Mouse (Mus musculus): ENCODE results near the gene Nosip. TPM values are rescaled to one million over a fixed set of nuclear protein-coding genes. Genes with fewer than 3 reads are reported as not detected.

Gene Nosip
- polyA plus RNA-seq, 1 experiment, result 160 TPM

DNA sequence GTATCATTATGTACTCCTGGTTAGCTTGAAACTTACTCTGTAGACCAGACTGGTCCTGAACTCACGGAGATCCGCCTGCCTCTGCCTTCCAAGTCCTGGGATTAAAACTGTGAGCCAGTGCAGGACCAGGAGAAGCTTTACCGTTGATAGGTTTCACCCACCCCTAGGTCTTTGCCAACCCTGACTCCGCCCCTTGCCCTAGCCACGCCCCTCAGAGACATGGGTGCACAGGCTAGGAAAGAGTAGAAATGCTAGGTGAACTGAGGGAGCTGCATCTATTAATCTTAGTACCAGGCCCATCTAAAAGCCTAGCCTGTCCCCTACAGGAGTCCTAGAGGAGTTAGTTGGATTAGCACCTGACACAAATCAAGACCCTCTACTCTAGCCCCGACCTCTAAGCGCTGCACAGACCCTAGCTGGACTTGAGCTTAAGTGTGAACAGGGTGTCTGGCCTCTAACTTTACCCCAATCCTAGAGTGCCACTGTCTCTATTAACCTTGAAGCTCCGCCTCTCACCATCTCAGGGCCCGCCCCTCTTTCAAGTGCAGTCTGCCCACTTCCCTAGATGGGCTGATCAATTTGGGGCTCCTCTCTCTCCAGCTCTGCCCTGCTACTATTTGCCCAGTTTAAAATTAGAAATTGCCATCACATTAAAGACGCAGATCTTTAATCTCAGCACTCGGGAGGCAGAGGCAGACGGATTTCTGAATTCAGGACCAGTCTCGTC lies 28.2 kb downstream of the Nosip start:
- no peak for TF ChIP-seq GATA1 (IDR thresholded peaks at IDR 0.05; ENCODE audit: low read length)

DNA sequence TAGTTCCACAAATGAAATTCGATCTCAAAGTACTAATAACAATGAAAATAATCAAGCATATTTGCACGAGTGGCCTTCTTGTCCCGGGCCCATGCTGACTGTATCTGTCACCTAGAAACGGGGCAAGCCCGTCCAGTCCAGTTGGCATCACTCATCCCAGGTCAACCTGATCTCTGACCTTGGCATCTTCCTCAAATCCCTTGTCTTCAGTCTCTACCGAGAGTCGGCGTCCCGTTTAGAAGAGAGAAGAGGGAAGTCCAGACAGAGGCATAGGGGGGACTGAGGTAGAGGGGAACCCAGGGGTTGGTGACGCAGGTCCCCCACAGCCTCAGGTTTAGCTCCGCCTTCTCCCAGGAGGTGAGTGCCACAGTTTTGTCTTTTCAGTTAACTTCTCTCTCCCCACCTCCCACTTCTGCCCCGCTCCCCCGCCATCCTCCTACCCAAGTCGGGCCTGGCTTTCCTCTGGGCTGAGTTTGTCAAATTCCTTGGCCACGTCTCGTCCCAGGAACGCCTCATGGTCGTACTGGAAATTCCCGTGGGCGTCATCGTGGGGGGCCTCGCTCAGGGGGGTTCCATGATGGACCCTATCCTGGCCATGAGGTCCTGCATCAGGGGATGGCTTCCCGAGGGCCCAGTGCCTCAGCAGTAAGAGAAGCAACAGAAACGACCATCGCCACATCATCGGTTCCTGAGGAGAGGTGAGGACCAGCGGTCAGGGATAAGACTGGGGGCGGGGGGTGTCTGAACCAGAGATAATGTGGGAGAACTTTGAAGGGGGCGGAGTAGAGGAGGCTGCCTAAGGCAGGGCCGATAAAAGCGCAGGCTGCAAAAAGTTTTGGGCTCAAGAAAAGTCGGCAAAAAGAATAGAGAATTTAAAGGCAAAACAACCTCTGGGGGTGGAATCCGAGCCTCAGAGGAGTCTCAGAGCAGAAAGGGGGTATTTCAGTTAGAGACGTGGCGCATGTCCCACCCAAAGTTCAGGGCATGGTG lies 29.1 kb downstream of the Nosip start:
- TF ChIP-seq GATA1 (IDR thresholded peaks at IDR 0.05; ENCODE audit: low read length), result no peak

DNA sequence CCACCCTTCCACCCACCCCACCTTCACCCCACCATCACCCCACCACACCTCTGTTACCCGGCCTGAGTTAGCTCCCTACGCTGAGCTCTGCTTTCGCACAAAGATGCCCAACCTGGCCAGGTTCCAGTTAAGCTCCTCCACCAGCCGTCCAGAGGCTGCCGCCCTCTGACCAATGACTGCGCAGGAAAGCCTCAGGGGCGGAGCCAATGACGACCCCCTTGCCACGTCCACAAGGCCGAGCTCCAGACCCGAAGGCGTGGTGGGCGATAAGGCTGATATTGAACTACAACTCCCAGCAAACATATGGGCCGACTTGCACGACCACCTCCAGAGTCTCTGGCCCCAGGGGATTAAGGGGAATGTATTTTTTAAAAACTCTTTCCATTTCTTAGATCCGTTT lies 29.8 kb downstream of the Nosip start, which contains the start of gene Rcn3:
TSS of gene Rcn3 (minus strand) at position 174 of the 400 bp plus-strand sequence.
- TF ChIP-seq GATA1 (IDR thresholded peaks at IDR 0.05; ENCODE audit: low read length), result no peak

DNA sequence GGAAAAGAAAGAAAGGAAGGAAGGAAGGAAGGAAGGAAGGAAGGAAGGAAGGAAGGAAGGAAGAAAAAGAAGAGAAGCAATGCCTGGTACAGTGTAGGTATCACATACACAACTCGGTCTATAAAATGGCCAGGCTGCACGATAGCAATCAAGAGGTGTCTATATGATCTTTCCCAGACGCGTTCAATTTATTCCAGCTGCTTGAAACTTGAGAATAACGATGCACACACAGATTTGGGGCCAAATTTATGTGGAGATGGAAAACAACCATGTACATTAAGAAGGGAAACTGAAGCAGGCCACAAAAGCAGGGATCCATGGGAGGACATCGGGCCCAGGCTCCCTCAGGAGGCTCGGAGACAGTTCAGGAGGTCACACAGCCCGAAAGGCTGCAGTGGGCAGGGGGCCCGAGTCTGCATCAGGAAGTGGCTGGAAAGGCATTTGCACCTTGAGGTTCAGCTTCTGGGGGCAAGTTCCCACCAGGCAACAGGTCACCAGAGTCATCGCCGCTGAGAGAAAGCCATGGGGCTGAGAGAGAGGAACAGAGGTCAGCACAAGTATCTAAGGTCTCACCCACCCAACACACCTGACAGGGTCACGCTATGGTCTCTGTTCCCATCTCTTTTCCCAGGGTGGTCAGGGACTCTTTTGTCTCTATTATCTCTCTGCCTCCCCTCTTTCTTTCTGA lies 30.7 kb downstream of the Nosip start:
- no peak for TF ChIP-seq GATA1 (IDR thresholded peaks at IDR 0.05; ENCODE audit: low read length)

DNA sequence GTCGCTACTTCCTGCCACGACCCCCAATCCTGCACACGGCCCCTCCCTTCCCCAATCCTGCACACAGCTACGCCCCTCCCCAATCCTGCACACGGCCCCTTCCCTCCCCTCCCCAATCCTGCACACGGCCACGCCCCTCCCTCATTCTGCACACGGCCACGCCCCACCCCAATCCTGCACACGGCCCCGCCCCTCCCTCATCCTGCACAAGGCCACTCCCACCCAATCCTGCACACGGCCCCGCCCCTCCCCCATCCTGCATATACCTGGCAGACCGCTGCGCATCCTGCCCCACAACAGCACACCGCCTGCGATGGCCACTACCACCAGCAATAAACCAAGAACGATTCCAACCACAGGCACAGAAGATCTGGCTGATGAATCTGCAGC lies 31.3 kb downstream of the Nosip start:
- no peak for TF ChIP-seq GATA1 (IDR thresholded peaks at IDR 0.05; ENCODE audit: low read length)

DNA sequence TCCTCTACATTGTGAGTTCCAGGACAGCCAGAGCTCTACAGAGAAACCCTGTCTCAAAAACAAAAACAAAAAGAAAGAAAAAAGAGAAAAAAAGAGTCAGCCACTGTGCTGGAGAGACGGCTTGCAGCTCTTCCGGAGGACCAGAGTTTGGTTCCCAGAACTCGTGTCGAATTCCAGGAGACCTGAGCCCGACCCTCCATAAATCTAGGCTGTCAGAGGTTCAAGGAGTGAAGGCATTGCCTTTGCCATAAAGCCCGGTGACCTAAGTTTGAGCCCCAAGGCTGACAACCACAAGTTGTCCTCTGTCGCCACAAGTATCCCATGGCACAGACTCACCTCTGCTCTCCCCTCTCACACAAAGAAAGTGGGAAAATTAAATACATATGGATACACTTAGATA lies 31.9 kb downstream of the Nosip start:
- TF ChIP-seq GATA1 (IDR thresholded peaks at IDR 0.05; ENCODE audit: low read length), result no peak

DNA sequence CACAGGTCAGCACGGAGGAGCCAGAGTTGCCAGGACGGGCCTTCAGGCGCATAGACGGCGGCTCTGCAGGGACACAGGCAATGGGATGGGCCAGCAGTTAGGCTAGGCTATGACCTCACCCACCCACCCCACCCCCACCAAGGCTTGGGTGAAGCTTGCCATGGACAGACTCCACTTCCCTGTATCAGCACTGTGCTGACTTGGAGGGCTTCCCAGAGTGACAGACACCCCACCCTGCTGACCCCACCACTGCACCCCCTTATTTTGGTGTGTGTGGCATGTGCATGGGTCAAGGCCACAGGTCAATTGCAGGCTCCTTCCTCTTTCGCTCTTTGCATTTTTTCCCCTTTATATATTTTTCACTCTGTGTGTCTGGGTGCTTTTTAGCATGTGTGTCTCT lies 33.1 kb downstream of the Nosip start:
- no peak for TF ChIP-seq GATA1 (IDR thresholded peaks at IDR 0.05; ENCODE audit: low read length)

DNA sequence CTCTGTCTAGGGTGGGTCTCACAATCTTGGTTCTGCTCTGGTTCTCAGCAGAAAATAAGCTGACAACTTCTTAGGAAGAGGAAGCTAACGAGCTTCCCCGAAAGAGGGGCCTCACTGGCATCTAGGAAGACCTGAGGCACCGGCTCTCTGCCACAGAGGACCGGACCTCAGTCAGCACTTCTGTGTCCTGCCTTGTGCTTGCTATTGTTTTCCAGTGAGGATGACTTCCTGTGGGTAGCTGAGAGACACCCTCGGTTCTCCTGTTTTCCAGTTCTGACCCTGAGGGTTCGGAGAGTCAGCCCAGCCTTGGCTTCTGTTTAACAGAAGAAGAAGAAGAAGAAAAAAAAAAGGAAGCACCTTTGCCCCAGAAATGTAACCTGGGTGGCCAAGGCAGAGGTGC lies 35.2 kb downstream of the Nosip start:
- TF ChIP-seq GATA1 (IDR thresholded peaks at IDR 0.05; ENCODE audit: low read length), result no peak

DNA sequence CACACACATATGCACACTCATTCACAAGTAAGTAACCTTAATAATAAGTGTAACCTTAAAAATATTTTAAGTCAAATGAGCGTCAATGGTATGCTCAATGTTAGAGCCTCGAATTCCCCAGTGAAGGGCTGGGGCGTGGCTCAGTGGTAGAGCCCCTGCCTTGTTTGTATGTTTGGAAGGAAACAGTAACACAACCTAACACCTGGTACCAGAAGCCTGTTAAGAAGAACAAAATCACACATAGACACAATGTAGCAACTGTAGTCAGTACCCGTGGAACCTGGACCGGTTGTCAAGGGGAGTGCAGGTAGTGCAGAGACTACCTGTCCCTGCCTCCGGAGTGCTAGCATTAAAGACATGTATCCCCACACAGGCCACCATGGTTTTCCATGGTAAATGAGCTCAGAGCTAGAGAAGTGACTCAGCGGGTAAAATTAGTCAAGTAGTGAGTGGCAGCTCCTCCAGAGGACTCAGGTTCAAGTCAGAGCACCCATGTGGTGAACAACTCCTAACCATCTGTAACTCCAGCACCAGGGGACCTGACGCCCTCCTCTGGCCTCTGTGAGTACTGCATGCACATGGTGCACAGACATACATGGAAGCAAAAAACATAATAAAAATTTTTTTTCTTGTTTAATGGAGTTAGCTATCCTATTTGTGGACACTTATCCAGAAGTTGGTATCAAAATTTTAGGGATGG lies 36.5 kb downstream of the Nosip start:
- TF ChIP-seq GATA1 (IDR thresholded peaks at IDR 0.05; ENCODE audit: low read length), result no peak

DNA sequence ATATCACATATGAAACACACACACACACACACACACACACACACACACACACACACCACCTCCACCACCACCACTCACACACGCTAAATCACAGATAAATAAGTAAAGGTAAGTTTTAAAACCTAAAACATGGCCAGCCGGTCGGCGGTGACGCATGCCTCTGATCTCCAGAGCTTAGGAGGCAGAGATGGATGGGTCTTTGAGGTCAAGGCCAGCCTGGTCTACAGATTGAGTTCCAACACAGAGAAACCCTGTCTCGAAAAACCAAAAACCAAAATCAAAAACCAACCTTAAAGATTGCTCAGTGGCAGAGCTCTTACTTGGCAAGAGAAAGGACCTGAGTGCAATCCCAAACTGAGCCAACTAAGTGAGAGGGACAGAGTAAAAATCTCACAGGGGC lies 37.8 kb downstream of the Nosip start:
- TF ChIP-seq GATA1 (IDR thresholded peaks at IDR 0.05; ENCODE audit: low read length), result no peak

DNA sequence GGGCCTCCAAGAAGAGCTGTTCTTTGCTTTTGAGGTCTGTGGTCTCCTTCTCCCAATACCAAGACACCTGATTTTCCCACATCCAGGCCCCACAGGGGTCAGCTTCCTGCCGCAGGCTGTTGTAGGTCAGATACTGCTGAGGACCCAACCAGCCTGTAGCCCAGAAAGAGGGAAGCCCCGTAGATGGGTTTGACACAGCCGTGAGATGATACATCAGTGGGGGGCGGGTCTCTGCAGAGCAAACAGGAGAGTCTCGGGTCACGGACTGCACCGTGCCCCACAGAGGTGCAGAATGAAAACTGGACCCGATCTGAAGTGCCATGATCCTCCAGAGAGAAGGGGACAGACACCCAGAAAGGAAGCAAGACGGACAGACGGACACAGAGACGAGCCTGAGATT lies 40.2 kb downstream of the Nosip start:
- TF ChIP-seq GATA1 (IDR thresholded peaks at IDR 0.05; ENCODE audit: low read length), result no peak

DNA sequence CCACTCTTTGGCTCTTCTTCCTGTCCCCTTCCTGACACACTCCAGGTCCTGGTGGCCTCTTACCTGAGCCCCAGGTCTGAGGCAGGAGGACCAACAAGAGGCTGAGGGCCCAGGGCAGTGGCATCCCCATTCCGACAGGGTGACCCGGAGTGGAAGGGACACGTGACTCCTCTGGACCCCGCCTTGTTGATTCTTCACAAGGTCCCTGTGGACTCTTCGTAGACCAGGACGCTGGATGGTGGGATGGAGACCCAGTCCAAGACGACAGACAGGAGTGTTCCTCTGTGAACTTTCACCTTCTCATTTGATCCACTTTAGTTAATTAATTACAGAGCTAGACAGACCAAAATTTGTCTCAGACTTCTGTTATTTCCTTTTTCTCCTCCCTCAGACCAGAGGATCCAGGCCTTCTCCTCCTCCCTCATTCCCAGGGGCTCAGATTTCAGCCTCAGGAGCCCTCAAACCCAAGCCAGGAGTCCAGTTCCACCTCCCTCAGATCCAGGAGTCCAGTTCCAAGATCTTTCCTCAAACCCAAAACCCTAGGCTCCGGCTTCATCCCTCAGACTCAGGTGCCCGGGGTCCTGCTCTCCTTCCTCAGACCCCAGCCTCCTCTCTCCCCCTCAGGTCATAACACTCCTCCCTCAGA lies 40.8 kb downstream of the Nosip start:
- no peak for TF ChIP-seq GATA1 (IDR thresholded peaks at IDR 0.05; ENCODE audit: low read length)

DNA sequence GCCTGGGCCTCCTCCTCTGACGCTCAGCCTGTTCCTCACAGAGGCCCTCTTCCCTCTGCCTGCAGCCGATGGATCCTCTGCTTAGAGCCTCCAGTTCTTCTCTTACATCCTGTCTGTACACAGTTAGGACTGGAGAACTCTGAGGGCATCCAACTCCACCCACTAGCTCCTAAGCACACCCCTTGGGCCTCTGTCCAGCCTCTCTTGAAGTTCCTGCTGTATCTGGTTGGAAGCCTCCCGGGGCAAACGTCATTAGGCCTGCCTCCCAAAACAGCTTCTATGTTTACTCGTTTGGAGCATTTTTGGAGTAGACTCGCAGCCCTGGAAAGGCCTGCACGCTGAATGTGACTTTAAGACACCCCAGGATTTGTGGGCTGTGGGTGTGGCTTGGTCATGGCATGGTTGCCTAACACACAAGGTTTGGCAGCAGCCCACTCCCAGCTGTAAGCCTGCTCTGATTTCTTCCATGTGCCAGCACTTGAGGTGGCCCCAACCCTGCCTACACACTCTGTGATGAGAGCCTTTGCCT lies 41.5 kb downstream of the Nosip start, which contains the start of gene Fcgrt:
TSS of gene Fcgrt (minus strand) at position 200 of the 529 bp plus-strand sequence.
- no peak for TF ChIP-seq GATA1 (IDR thresholded peaks at IDR 0.05; ENCODE audit: low read length)

DNA sequence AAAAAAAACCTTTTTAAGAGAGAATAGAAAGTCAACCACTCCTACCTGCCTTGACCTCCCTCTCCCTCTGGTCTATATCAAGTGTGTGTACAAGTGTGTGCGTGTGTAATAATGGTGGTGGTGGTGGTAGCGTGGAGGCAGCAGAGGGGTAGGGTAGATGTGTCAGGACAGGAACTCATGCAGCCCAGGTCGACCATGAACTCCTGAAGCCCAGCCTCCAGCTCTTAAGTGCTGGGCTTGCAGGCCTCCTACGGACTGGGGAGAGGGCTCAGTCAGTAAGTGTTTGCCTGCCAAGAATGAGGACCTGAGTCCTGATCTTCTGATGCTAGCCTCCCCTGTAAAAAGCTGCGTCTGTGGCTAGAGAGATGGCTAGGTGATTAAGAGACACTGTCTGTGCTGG lies 42.7 kb downstream of the Nosip start:
- TF ChIP-seq GATA1 (IDR thresholded peaks at IDR 0.05; ENCODE audit: low read length), result no peak

Data from G1E-ER4 (cell line).